16 mouse cellular contexts compared by ENCODE assay signal in the genomic region with DNA sequence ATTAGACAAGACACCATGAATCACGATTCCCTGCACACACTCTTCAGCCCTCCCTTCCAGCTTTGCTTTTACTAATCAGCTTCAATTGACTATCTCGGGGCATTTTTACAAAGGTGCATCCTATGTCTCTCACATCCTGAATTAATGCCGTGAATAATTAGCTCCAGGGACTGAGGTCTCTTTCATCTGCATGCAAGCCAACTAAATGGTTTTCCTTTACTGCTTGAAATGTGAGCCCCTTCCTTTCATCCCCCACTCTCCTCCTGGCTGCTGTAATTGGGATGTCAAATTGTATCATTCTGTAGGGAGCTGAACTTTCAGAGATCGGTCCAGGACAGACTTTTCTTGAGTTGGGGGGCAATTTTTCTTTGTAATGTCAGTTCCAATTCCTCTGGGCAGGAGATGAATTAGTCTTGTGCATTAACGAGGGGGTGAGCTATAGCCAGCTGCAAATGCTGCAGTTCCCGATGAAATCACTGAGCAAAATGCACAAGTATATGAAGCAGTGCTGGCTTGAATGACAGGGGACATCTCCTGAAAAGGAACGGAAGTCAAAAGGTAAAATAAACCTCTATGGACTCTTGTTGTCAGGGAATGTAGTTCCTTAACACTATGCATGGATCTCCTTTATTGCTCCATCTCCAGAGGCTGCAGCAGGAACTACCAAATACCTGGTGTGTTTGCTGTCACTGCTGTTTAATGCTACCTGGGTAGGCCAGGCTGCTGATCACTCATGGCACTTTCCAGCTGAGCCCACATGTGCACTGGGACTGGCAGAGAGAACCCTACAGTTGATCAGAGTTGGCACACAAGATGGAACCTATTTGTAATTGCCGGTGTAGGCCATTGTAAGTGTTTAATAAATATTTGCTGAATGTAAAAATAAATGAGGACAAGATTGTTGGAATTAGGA.
DNase-seq lines count a peak whose midpoint lies in the region; ATAC-seq lines count a peak whose summit lies in the region.
"Had no signal": no experiment of that assay in that cellular context is flagged by ENCODE, and none has a peak within 500 bp of the region (broad histone marks: within the 10 kb centered on the region; RNA-seq: fewer than 3 reads in every experiment).

No protein-coding gene starts in this region.

- no peak overlapping the region for H3K9ac ChIP-seq in midbrain, embryonic 11.5 days (ENCODE audit: low read length)
- H3K9ac ChIP-seq in forebrain, embryonic 13.5 days: no peak overlapping the region
- H3K9ac ChIP-seq in midbrain, embryonic 12.5 days (replicated peaks): no peak overlapping the region
- H3K9ac ChIP-seq: lung, embryonic 15.5 days had no signal

- 0 out of 2 replicates have a peak overlapping the region, but pooled peaks have one; percentile 35 for H3K27ac ChIP-seq in midbrain, embryonic 11.5 days (ENCODE audit: low read depth, low read length)
- no peak overlapping the region for H3K27ac ChIP-seq in midbrain, embryonic 10.5 days (replicated peaks)
- no peak overlapping the region for H3K27ac ChIP-seq in forebrain, embryonic 13.5 days
- peak overlapping the region; percentile 54 for H3K27ac ChIP-seq in midbrain, embryonic 12.5 days (replicated peaks)
- H3K27ac ChIP-seq: gastrocnemius, adult 2 months; layer of hippocampus, adult 2 months; lung, embryonic 15.5 days had no signal

- H3K4me3 ChIP-seq in midbrain, embryonic 11.5 days (ENCODE audit: low read depth, low read length): no peak overlapping the region
- no peak overlapping the region for H3K4me3 ChIP-seq in midbrain, embryonic 10.5 days
- no peak overlapping the region for H3K4me3 ChIP-seq in forebrain, embryonic 13.5 days
- no peak overlapping the region for H3K4me3 ChIP-seq in midbrain, embryonic 12.5 days
- H3K4me3 ChIP-seq: gastrocnemius, adult 2 months; layer of hippocampus, adult 2 months; lung, embryonic 15.5 days had no signal

- no peaks in the 10 kb centered on the region for H3K27me3 ChIP-seq in midbrain, embryonic 11.5 days (ENCODE audit: control insufficient read depth, insufficient read depth, low read length)
- H3K27me3 ChIP-seq in midbrain, embryonic 10.5 days (ENCODE audit: low read depth, poor library complexity, severe bottlenecking): no peaks in the 10 kb centered on the region
- H3K27me3 ChIP-seq in forebrain, embryonic 13.5 days: no peaks in the 10 kb centered on the region
- no peaks in the 10 kb centered on the region for H3K27me3 ChIP-seq in midbrain, embryonic 12.5 days
- H3K27me3 ChIP-seq: lung, embryonic 15.5 days had no signal

- H3K4me1 ChIP-seq in midbrain, embryonic 11.5 days (ENCODE audit: control insufficient read depth, insufficient read depth, low read length): no peaks in the 10 kb centered on the region; the same call in 1 of the 2 replicates
- peaks cover 16% of the 10 kb centered on the region for H3K4me1 ChIP-seq in midbrain, embryonic 10.5 days
- peaks cover 16% of the 10 kb centered on the region for H3K4me1 ChIP-seq in forebrain, embryonic 13.5 days
- H3K4me1 ChIP-seq in midbrain, embryonic 12.5 days: peaks cover 16% of the 10 kb centered on the region
- H3K4me1 ChIP-seq: lung, embryonic 15.5 days had no signal

- 40% methylated on average over 8 of the region's 8 CpGs for whole genome bisulfite sequencing in midbrain, embryonic 11.5 days
- WGBS in midbrain, embryonic 10.5 days: 40% methylated on average over 8 of the region's 8 CpGs
- WGBS in forebrain, embryonic 13.5 days: 12% methylated on average over 8 of the region's 8 CpGs
- 29% methylated on average over 8 of the region's 8 CpGs for WGBS in midbrain, embryonic 12.5 days

- DNase-seq in midbrain, embryonic 11.5 days (ENCODE audit: low spot score, missing footprints): peak; percentile 82
- no peak for DNase-seq in midbrain, embryonic 10.5 days (ENCODE audit: low spot score)
- peak; percentile 55 for DNase-seq in retina, embryonic 14.5 days (ENCODE audit: low spot score)
- no peak for DNase-seq in adrenal gland, adult (ENCODE audit: inconsistent age in 2 of 2, low spot score in 1 of 2)
- DNase-seq in heart, adult 18-20 months: no peak
- DNase-seq: adrenal gland, adult 8-10 months; B cell, adult 2 months; cerebellum, adult 9-11 months; gastrocnemius, adult 2 months; heart, postnatal 4 days; kidney, adult 18-20 months had no signal

- no peaks in the 10 kb centered on the region for H3K9me3 ChIP-seq in midbrain, embryonic 11.5 days (ENCODE audit: control insufficient read depth, low read length)
- H3K9me3 ChIP-seq in midbrain, embryonic 10.5 days (replicated peaks): no peaks in the 10 kb centered on the region
- no peaks in the 10 kb centered on the region for H3K9me3 ChIP-seq in forebrain, embryonic 13.5 days (replicated peaks)
- no peaks in the 10 kb centered on the region for H3K9me3 ChIP-seq in midbrain, embryonic 12.5 days
- H3K9me3 ChIP-seq: lung, embryonic 15.5 days had no signal

- peak; percentile 41 for ATAC-seq in midbrain, embryonic 11.5 days (ENCODE audit: low FRiP score)
- ATAC-seq in forebrain, embryonic 13.5 days: peak; percentile 42
- ATAC-seq in midbrain, embryonic 12.5 days (ENCODE audit: low FRiP score, low read depth): peak; percentile 77
- no peak for ATAC-seq in megakaryocyte, adult 5-6 weeks (ENCODE audit: poor library complexity, severe bottlenecking)

- H3K36me3 ChIP-seq in midbrain, embryonic 11.5 days (ENCODE audit: control insufficient read depth, insufficient read depth, low read length): no peaks in the 10 kb centered on the region
- H3K36me3 ChIP-seq in midbrain, embryonic 10.5 days: no peaks in the 10 kb centered on the region
- H3K36me3 ChIP-seq in forebrain, embryonic 13.5 days (ENCODE audit: poor library complexity, severe bottlenecking): no peaks in the 10 kb centered on the region
- no peaks in the 10 kb centered on the region for H3K36me3 ChIP-seq in midbrain, embryonic 12.5 days
- H3K36me3 ChIP-seq: lung, embryonic 15.5 days had no signal

- H3K4me2 ChIP-seq in midbrain, embryonic 11.5 days: no peak overlapping the region
- H3K4me2 ChIP-seq in forebrain, embryonic 13.5 days: peak overlapping the region; percentile 29
- peak overlapping the region; percentile 15; the same call in 1 of the 2 replicates for H3K4me2 ChIP-seq in midbrain, embryonic 12.5 days (replicated peaks)
- H3K4me2 ChIP-seq: lung, embryonic 15.5 days had no signal

Comparison
In these comparisons a context has a peak if more than half of its experiments do, and no peak if none do; other contexts are left out.
1. DNase-seq: peak in midbrain, embryonic 11.5 days (single experiment) and retina, embryonic 14.5 days (single experiment); none in midbrain, embryonic 10.5 days (single experiment), adrenal gland, adult (0 of 2) and heart, adult 18-20 months (0 of 2).
2. H3K27ac ChIP-seq: peak in midbrain, embryonic 11.5 days (single experiment) and midbrain, embryonic 12.5 days (single experiment); none in midbrain, embryonic 10.5 days (single experiment) and forebrain, embryonic 13.5 days (single experiment).